Mouse (Mus musculus): Measurements from ENCODE around the gene Lrwd1.
"Not testable (repeated sequence)": the region's sequence is repeated elsewhere in the genome, so short reads cannot be mapped to it uniquely, and the experiment has no call there.

Gene Lrwd1

DNA sequence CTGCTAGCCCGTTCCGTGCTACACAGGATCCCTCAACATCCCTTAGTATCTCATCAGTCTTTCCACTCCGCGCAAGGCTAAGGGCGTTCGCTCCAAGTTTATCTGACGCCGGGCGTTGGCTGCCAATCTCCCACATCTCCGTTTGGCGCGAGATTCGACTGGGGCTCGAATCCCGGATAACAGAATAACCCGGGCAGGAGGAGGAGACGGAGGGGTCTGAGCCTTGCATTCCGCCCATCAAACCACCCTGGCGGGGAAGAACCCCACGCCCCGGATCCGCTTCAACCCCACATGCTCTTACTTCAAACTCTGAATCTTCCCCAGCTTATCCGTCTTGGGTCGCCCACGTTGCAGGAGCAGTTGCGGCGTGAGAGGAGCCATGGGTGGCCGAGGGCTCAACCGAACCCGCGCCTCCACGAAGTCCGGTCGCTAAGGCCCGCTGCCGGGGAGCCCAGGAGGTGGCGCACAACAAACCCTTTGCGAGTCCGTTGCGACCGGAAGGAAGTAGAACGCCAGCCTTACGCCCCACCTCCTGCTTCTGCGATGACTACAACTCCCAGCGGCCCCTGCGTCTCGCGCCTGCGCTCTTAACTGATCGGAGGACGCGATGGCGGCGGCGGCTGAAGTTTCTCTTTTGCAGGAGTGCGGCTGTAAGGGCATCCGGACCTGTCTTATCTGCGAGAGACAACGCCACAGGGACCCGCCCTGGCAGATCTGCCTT is at the start of gene Lrwd1, which contains the start of gene Alkbh4:
Gene Lrwd1 (minus strand): TSS at position 504 of the 721 bp plus-strand sequence.
Gene Alkbh4 (plus strand): TSS at position 576 of the 721 bp plus-strand sequence.
- peak; percentile 99 for DNase-seq (ENCODE audit: low spot score)

- DNase-seq (ENCODE audit: low spot score): no peak
Observed at GRCm38 (mm10) chr5:136183766-136184165, 47.9 kb upstream of the Lrwd1 start.

GRCm38 (mm10) chr5:136182830-136183229 is 47.0 kb upstream of the Lrwd1 start:
- DNase-seq (ENCODE audit: low spot score): no peak

- DNase-seq (ENCODE audit: low spot score): no peak
Observed at GRCm38 (mm10) chr5:136182049-136182448, 46.2 kb upstream of the Lrwd1 start.

DNA sequence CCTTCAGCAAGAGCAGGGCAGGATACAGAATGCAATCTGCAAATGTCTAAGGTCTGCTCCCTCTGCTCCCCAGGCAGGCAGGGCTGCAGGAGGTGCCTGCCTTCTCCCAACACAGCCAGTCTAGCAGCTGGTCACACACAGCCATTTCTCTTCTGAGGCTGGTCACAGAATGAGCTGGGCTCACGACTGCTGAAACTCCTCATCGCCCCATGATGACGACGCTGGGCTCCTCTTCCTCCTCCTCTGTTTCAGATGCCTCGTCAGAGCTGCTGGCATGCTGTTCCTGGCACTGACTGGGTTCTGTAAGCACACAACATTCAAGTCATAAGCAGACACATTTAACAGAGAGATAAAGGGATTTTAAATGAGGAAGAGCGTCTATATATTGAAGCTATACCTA is 45.3 kb upstream of the Lrwd1 start:
- DNase-seq (ENCODE audit: low spot score): no peak

GRCm38 (mm10) chr5:136179594-136179993 is 43.7 kb upstream of the Lrwd1 start:
- no peak for DNase-seq (ENCODE audit: low spot score)

DNA sequence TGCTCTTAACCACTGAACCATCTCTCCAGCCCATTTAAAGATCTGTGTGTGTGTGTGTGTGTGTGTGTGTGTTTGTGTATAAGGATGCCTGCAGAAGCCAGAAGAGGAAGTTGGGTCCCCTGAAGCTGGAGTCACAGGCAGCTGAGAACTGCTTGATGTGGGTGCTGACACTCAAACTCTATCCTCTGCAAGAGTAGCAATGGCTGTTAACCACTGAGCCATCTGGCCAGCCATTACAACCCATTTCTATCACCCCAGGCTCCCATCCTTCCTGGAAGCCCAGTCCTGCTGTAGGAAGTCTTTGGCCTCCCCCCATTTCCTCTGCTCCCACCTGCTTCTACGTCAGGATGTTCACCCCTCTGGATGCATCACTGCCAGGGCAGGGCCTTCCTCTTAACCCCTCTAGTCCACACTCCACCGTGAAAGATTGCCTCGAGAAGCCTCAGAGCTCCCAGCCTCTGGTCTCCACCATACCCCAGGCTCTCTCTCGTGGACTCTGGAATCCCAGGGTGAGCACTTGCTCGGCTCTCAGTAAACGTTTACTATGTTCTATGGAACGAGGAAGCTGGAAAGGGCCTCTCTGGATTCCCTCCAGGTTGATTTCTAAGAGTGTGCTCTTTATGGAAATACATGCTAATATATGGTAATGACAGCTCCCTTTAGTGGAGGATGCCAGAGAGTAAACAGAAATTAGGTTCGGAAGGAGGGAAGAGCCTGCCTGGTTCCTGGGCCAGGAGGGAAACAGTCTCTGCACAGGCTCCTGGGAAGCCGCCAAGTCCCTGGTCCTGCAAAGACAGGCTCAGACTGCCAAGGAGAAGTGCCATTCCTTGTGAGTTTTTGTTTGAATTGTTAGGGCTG is 38.0 kb upstream of the Lrwd1 start:
- peak; percentile 89 for DNase-seq (ENCODE audit: low spot score)

GRCm38 (mm10) chr5:136172939-136173338 is 37.1 kb upstream of the Lrwd1 start:
- no peak for DNase-seq (ENCODE audit: low spot score)

DNA sequence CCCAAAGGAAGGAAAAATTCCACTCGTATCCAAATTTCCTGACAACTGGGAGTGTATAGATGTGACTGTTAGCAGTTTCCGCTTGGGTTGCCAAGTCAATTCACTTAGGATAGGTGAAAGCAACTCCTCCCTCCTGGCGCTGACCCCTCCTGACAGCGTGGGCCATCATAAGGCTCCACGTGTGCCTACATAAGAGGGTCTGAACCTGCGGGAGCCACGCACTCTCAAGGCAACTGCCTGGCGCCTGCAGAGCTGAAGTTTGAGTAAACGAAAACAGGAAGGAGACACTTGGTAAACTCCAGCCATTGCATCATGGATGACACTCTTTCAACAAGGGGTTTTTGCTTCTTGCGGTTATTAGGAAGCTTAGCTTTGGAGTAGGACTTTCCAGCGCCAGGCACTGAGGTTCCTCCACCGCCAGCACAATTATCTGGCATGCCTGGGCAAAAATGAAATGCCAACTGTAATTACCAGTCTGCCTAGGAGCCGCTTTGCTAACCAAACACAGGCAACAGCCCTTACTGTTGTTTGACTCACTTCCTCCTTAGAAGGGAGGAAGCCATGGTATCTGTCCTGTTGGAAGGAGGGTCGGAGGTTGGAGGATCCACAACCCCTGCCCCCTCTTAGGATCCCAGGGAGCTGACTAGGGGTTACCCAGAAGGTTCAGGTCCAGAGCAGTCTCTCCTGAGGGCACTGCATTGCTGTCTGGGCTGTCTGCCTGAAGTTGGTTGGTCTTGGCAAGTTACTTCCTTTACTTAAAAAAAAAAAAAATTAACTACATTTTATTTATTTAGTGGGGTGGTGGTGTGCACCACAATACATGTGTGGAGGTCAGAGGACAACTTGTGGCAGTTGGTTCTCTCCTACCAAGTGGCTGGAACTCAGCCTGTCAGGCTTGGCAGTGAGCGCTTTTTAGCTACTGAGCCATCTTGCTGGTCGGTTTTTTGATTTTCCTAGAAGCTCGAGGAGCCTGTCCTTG is 35.8 kb upstream of the Lrwd1 start:
- peak; percentile 57 for DNase-seq (ENCODE audit: low spot score)

GRCm38 (mm10) chr5:136170512-136171362 is 34.9 kb upstream of the Lrwd1 start, which contains the start of gene Orai2:
Orai2 (minus strand) TSS chr5:136170713.
- DNase-seq (ENCODE audit: low spot score): peak; percentile 90

- peak; percentile 77 for DNase-seq (ENCODE audit: low spot score)
Observed at GRCm38 (mm10) chr5:136169626-136170511, 34.0 kb upstream of the Lrwd1 start.

GRCm38 (mm10) chr5:136168071-136168470 is 32.2 kb upstream of the Lrwd1 start:
- DNase-seq (ENCODE audit: low spot score): no peak

GRCm38 (mm10) chr5:136167296-136167695 is 31.4 kb upstream of the Lrwd1 start:
- no peak for DNase-seq (ENCODE audit: low spot score)

DNA sequence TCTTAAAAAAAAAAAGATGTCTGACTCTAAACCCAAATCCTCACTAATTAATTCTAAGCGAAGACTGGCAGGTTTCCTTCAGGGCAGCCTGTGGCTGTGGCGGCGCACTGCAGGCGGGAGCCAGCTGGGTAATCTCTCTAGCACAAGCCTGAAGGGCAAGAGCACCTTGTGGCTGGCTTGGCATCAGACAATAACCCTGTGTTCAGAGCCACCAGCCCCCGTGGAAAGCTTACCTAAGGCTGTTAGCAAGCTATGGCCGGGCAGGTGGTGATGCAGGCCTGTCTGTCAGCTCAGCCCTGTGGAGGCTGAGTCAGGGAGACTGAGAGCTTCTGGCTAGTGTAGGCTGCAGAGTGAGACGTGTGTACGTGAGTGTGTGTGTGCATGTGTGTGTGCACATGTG is 29.4 kb upstream of the Lrwd1 start:
- DNase-seq (ENCODE audit: low spot score): no peak

GRCm38 (mm10) chr5:136163807-136164474 is 28.1 kb upstream of the Lrwd1 start:
- DNase-seq (ENCODE audit: low spot score): no peak

DNA sequence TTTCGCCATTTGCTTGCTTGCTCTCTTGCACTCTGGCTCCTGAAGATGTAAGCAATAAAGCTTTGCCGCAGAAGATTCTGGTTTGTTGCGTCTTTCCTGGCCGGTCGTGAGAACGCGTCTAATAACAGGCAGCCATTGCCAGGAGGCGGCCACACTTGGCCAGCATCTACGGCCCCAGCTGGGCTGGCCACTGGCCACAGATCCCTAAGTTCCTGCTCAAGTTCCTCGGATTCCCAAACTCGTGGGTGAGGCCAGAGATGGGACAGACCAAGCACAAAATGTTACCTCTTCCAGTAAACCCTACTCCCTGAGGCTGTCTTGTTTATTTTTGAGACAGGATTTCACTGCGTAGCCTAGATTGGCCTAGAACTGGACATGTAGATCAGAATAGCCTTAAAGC is 24.2 kb upstream of the Lrwd1 start:
- DNase-seq (ENCODE audit: low spot score): not testable (repeated sequence)

DNA sequence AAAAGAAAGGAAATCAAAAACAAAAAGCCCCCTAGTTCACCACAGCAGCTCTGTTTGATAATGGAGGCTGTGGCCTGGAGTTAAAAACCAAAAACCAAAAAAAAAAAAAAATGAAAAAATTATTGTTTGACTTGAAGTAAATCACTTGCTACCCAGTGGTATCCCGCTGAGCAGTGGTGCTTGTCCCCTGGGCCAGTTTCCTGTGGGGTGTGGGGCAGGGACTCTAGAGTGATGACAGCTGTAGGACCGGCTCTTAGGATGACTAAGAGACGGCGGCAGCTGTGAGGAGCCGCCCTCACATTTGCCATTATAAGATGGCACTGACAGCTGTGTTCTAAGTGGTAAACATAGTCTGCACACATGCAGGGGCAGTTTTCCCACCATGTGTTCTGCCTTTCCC is 19.5 kb upstream of the Lrwd1 start:
- DNase-seq (ENCODE audit: low spot score): no peak

DNA sequence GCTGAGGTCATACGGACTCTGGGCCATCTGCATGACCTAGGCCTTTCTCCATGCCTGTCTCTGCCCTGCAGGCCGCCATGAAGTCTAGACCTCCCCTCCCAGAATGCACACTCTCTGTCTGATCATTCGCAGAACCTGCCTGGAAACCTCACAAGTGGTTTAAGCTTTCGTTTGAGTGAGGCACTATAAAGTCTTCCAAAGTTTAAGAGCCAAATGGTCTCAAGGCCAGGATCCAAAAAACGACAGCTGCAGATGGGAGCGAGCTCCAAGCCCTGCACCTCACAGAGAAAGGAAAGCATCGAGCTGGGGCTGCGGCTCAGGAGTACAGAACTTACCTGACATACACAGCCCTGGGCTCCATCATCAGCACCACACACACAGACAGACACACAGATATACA is 16.5 kb upstream of the Lrwd1 start:
- no peak for DNase-seq (ENCODE audit: low spot score)

DNA sequence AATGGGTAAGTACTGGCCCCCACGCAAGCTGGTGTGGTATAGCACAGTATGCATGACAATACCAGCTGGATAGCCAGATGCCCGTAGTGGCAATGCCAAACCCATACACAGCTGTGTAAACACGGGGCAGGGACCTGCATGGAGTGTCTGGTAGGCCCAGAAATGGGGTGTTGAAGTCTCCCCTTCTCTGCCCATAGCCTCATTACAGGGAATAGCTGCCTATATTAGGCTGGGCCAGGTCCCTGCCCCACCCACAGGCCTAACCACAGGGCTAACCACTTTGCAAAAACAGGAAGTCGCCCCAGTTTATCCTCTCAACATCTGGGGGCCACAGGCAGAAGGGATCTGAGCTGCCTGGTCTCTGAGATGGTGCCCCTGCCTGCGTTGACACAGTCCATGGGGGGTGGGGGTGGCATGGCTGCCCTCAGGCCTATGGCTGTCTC is 13.3 kb upstream of the Lrwd1 start:
- peak; percentile 47 for DNase-seq (ENCODE audit: low spot score)
